Comparison of ENCODE assay signal across 8 mouse cellular contexts in genomic region chr4:135816905-135817622, GRCm38 (mm10). TPM values are rescaled to one million over a fixed set of nuclear protein-coding genes. Genes with fewer than 3 reads are reported as not detected.
DNase-seq lines count a peak whose midpoint lies in the region; ATAC-seq and TF ChIP-seq lines count a peak whose summit lies in the region.

No protein-coding gene starts in this region.

- H3K4me2 ChIP-seq in hindbrain, postnatal 0 days (ENCODE audit: low read depth, low read length), result no peak overlapping the region

- no peak for TF ChIP-seq POLR2A in cerebellum, adult 2 months (IDR thresholded peaks at IDR 0.05; ENCODE audit: borderline replicate concordance, insufficient read depth, low read length)

- H3K4me3 ChIP-seq in cerebellum, adult 2 months (replicated peaks; ENCODE audit: insufficient read depth, low read depth, low read length), result no peak overlapping the region
- H3K4me3 ChIP-seq in hindbrain, postnatal 0 days (ENCODE audit: low read length), result no peak overlapping the region

- peak; percentile 50; the same call in 1 of the 2 replicates for TF ChIP-seq CTCF in cerebellum, adult 2 months (IDR thresholded peaks at IDR 0.05; ENCODE audit: borderline replicate concordance, insufficient read depth, low read depth, low read length)
- peak; percentile 73 for TF ChIP-seq CTCF in hindbrain, postnatal 0 days (IDR thresholded peaks at IDR 0.05; ENCODE audit: low read depth)

- no peak for ATAC-seq in hindbrain, postnatal 0 days
- peak; percentile 66; the same call in 1 of the 2 replicates for ATAC-seq in megakaryocyte, adult 5-6 weeks (ENCODE audit: poor library complexity, severe bottlenecking)

- no peak overlapping the region for H3K9ac ChIP-seq in hindbrain, postnatal 0 days (replicated peaks; ENCODE audit: low read length)

- H3K36me3 ChIP-seq in hindbrain, postnatal 0 days (ENCODE audit: insufficient read depth, low read length), result no peaks in the 10 kb centered on the region

- no peaks in the 10 kb centered on the region for H3K27me3 ChIP-seq in cerebellum, adult 2 months (ENCODE audit: control insufficient read depth, insufficient read depth, low read length)
- H3K27me3 ChIP-seq in hindbrain, postnatal 0 days (ENCODE audit: insufficient read depth, low read length), result no peaks in the 10 kb centered on the region

- 39% methylated on average over 12 of the region's 12 CpGs for WGBS in cerebellum, adult 2 months
- WGBS in hindbrain, postnatal 0 days, result 43% methylated on average over 12 of the region's 12 CpGs

- H3K9me3 ChIP-seq in hindbrain, postnatal 0 days (ENCODE audit: low read length), result no peaks in the 10 kb centered on the region

- H3K4me1 ChIP-seq in cerebellum, adult 2 months (ENCODE audit: control insufficient read depth, insufficient read depth, low read length), result no peaks in the 10 kb centered on the region
- H3K4me1 ChIP-seq in hindbrain, postnatal 0 days (ENCODE audit: insufficient read depth, low read length), result no peaks in the 10 kb centered on the region

- DNase-seq in cerebellum, adult 2 months, result peak in 1 of 2 experiments; percentile 26
- no peak for DNase-seq in cerebellum, adult 11-12 months
- peak; percentile 14 to 53 for DNase-seq in left cerebral cortex, adult 18-20 months (ENCODE audit: low spot score in 2 of 2)
- no peak for DNase-seq in left cerebral cortex, adult 11 months (ENCODE audit: low spot score)
- DNase-seq in adipocyte (ENCODE audit: low spot score), result peak; percentile 50
- peak; percentile 73 for DNase-seq in hindbrain, postnatal 0 days (ENCODE audit: low spot score)
- DNase-seq in thymus, postnatal 4 days, result peak; percentile 68

- no peak overlapping the region for H3K27ac ChIP-seq in cerebellum, adult 2 months (ENCODE audit: insufficient read depth, low read length)
- H3K27ac ChIP-seq in hindbrain, postnatal 0 days, result no peak overlapping the region

RNA-seq across cellular contexts. Expression of gene Srsf10, which starts 38.5 kb away (rescaled TPM):
- polyA plus RNA-seq in cerebellum, adult 2 months (2012; rRNA removed), result 54.7 and 61.5 TPM in 2 replicates
- total RNA-seq in left cerebral cortex, adult 18-20 months (2021), result 10 to 100 TPM; 72.3 to 76.1 TPM
- 52.8 and 61.0 TPM in 2 replicates for total RNA-seq in hindbrain, postnatal 0 days (2014; rRNA removed)
- polyA plus RNA-seq in hindbrain, postnatal 0 days (2015; fragmentation: Nextera tagmentation; extraction: Ambion mirVana), result 147 and 155 TPM in 2 replicates
- 104 and 125 TPM in 2 replicates for total RNA-seq in megakaryocyte, adult 5-6 weeks (2015)
- total RNA-seq in megakaryocyte, adult 5-6 weeks (2017), result 130 and 147 TPM in 2 replicates

RNA-seq across cellular contexts. Expression of gene Pnrc2, which starts 56.6 kb away (rescaled TPM):
- 59.7 and 61.5 TPM in 2 replicates for polyA plus RNA-seq in cerebellum, adult 2 months (2012; rRNA removed)
- 10 to 100 TPM; 39.6 to 52.7 TPM for total RNA-seq in left cerebral cortex, adult 18-20 months (2021)
- total RNA-seq in hindbrain, postnatal 0 days (2014; rRNA removed), result 54.9 and 55.0 TPM in 2 replicates
- 81.7 and 90.4 TPM in 2 replicates for polyA plus RNA-seq in hindbrain, postnatal 0 days (2015; fragmentation: Nextera tagmentation; extraction: Ambion mirVana)
- total RNA-seq in megakaryocyte, adult 5-6 weeks (2015), result 248 and 273 TPM in 2 replicates
- 249 and 251 TPM in 2 replicates for total RNA-seq in megakaryocyte, adult 5-6 weeks (2017)

RNA-seq across cellular contexts. Expression of gene Myom3, which starts 57.5 kb away (rescaled TPM):
- 0.17 and 0.26 TPM in 2 replicates for polyA plus RNA-seq in cerebellum, adult 2 months (2012; rRNA removed)
- total RNA-seq in left cerebral cortex, adult 18-20 months (2021), result 1 to 10 TPM in 1 of 2 experiments, under 1 TPM in 1; 0.77 to 1.7 TPM
- 0.58 and 2.0 TPM in 2 replicates for total RNA-seq in hindbrain, postnatal 0 days (2014; rRNA removed)
- polyA plus RNA-seq in hindbrain, postnatal 0 days (2015; fragmentation: Nextera tagmentation; extraction: Ambion mirVana), result 1.4 and 1.6 TPM in 2 replicates
- total RNA-seq in megakaryocyte, adult 5-6 weeks (2015), result not detected in 2 replicates
- total RNA-seq in megakaryocyte, adult 5-6 weeks (2017), result not detected in 2 replicates

Comparison
In these comparisons a context has a peak if more than half of its experiments do, and no peak if none do; other contexts are left out.
1. DNase-seq: peak in left cerebral cortex, adult 18-20 months (2 of 2), adipocyte (single experiment), hindbrain, postnatal 0 days (single experiment) and thymus, postnatal 4 days (single experiment); none in cerebellum, adult 11-12 months (single experiment) and left cerebral cortex, adult 11 months (single experiment).